Mouse (Mus musculus) forebrain, embryonic 11.5 days (tissue): ENCODE measurements around the gene Bglap3. TPM values are rescaled to one million over a fixed set of nuclear protein-coding genes. Genes with fewer than 3 reads are reported as not detected.
"Not testable (repeated sequence)": the region's sequence is repeated elsewhere in the genome, so short reads cannot be mapped to it uniquely, and the experiment has no call there.

Experiments used
- ATAC-seq: fragments of 200-750 bp; cut with Nextera tagmentation; replicated peaks from 2 replicates; pipeline ENCODE4 v1.8.0; 2017; ENCODE audit warnings: moderate TSS enrichment; ENCODE audit not compliant: low FRiP score
- DNase-seq: peaks from one replicate; pipeline ENCODE4 v3.0.0-alpha.2; 2017; ENCODE audit warnings: low spot score
- H3K27ac ChIP-seq: fragments of 300-500 bp; sonication (generic); 2 replicates; pipeline ENCODE4 v1.5.1; 2014; ENCODE audit warnings: low read depth, low read length
- H3K27me3 ChIP-seq: fragments of 300-500 bp; sonication (generic); 2 replicates; pipeline ENCODE4 v1.6.1; 2014; ENCODE audit warnings: mild to moderate bottlenecking, low read length, mixed read lengths; ENCODE audit not compliant: control insufficient read depth, insufficient read depth
- H3K36me3 ChIP-seq: fragments of 300-500 bp; sonication (generic); 2 replicates; pipeline ENCODE4 v1.6.1; 2014; ENCODE audit warnings: mild to moderate bottlenecking, low read length, moderate library complexity, mixed read lengths; ENCODE audit not compliant: control insufficient read depth, insufficient read depth
- H3K4me1 ChIP-seq: fragments of 300-500 bp; sonication (generic); replicated peaks from 2 replicates; pipeline ENCODE4 v1.6.1; 2014; ENCODE audit warnings: low read length, mixed read lengths; ENCODE audit not compliant: control insufficient read depth, insufficient read depth
- H3K4me2 ChIP-seq: fragments of 300-500 bp; sonication (generic); 2 replicates; pipeline ENCODE4 v1.6.1; 2014; ENCODE audit warnings: low read depth, mild to moderate bottlenecking, low read length, moderate library complexity, mixed read lengths; ENCODE audit not compliant: severe bottlenecking
- H3K4me3 ChIP-seq: fragments of 300-500 bp; sonication (generic); 2 replicates; pipeline ENCODE4 v1.5.1; 2014; ENCODE audit warnings: low read depth, low read length
- H3K9ac ChIP-seq: fragments of 300-500 bp; sonication (generic); 2 replicates; pipeline ENCODE4 v1.6.1; 2014; ENCODE audit warnings: low read length
- H3K9me3 ChIP-seq: fragments of 300-500 bp; sonication (generic); 2 replicates; pipeline ENCODE4 v1.6.1; 2016; ENCODE audit warnings: low read length, mixed read lengths; ENCODE audit not compliant: control insufficient read depth
- WGBS: fragments of 180-500 bp; shearing (Covaris S2); extraction: QIAGEN DNeasy Blood & Tissue Kit; methylation state at CpG from one replicate; pipeline ENCODE4 v1.1.7; 2014; 5-methylcytosine and 5-hydroxymethylcytosine counted together
- polyA plus RNA-seq: library from polyadenylated mRNA; unstranded; fragments of >200 nt; fragmentation: Nextera tagmentation; extraction: Ambion mirVana; gene quantifications from 2 replicates; pipeline ENCODE4 v1.2.1, GENCODE M21; 2014

Bglap3 gene
- polyA plus RNA-seq = not detected in 2 replicates

- not testable (repeated sequence) for DNase-seq, H3K27me3 ChIP-seq, H3K27ac ChIP-seq, H3K4me1 ChIP-seq, H3K36me3 ChIP-seq, H3K4me3 ChIP-seq, ATAC-seq, H3K9ac ChIP-seq, H3K4me2 ChIP-seq, H3K9me3 ChIP-seq
- WGBS = 93% methylated on average over 9 of the region's 9 CpGs
Measured at GRCm38 (mm10) chr3:88372643-88373042, at the start of gene Bglap3. Bglap3 (minus strand) TSS chr3:88372743.

- 42% methylated on average over 9 of the region's 9 CpGs for WGBS
- Histone ChIP-seq H3K4me1 (peaks cover 3% of the 10 kb centered on the region; the same call in 1 of the 2 replicates), H3K4me2 (no peak overlapping the region), H3K36me3 (peaks cover 2% of the 10 kb centered on the region; the same call in 1 of the 2 replicates), H3K9ac (no peak overlapping the region), H3K9me3 (no peaks in the 10 kb centered on the region), H3K27ac (no peak overlapping the region), H3K27me3 (no peaks in the 10 kb centered on the region), H3K4me3 (no peak overlapping the region)
- ATAC-seq (no peak), DNase-seq (no peak)
Measured at GRCm38 (mm10) chr3:88422020-88422720, 49.6 kb upstream of the Bglap3 start.

- no peaks in the 10 kb centered on the region for H3K27me3 ChIP-seq
- no peak overlapping the region for H3K4me3 ChIP-seq
- ATAC-seq = no peak
- DNase-seq = no peak
- H3K36me3 ChIP-seq = peaks cover 2% of the 10 kb centered on the region; the same call in 1 of the 2 replicates
- H3K9me3 ChIP-seq = no peaks in the 10 kb centered on the region
- H3K4me1 ChIP-seq = peaks cover 3% of the 10 kb centered on the region; the same call in 1 of the 2 replicates
- 96% methylated on average over 19 of the region's 19 CpGs for WGBS
- H3K4me2 ChIP-seq = no peak overlapping the region
- H3K27ac ChIP-seq = no peak overlapping the region
- no peak overlapping the region for H3K9ac ChIP-seq
Measured at GRCm38 (mm10) chr3:88420771-88421170, 48.2 kb upstream of the Bglap3 start.

- no peak overlapping the region for H3K27ac ChIP-seq
- no peak overlapping the region for H3K4me3 ChIP-seq
- DNase-seq (no peak), ATAC-seq (no peak)
- no peak overlapping the region for H3K9ac ChIP-seq
- H3K27me3 ChIP-seq = no peaks in the 10 kb centered on the region
- H3K4me2 ChIP-seq = no peak overlapping the region
- H3K36me3 ChIP-seq = peaks cover 2% of the 10 kb centered on the region; the same call in 1 of the 2 replicates
- WGBS = 89% methylated on average over 6 of the region's 6 CpGs
- no peaks in the 10 kb centered on the region for H3K4me1 ChIP-seq
- H3K9me3 ChIP-seq = no peaks in the 10 kb centered on the region
Measured at GRCm38 (mm10) chr3:88418016-88418415, 45.5 kb upstream of the Bglap3 start.

DNA sequence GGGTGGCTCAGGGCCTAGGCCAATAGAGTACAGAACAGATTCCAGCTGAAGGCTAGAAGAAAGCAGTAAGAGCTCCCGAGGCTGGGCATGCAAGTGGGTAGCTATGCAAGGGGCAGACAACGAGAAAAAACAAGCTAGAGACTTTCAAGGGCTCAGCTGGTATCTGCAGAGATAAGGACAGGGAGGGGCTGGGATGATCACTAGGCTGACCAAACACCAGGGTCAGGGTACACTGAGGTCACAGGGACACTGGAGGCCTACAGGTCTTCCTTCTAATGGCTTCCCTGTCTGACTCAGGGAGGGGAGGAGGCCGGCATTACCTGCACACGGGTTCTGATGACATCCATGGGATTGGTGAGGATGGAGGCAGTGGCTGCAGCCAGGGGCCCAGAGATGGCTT, 43.1 kb upstream of the Bglap3 start:
- DNase-seq (no peak), ATAC-seq (no peak)
- 88% methylated on average over 4 of the region's 4 CpGs for WGBS
- Histone ChIP-seq H3K9me3 (no peaks in the 10 kb centered on the region), H3K27me3 (no peaks in the 10 kb centered on the region), H3K9ac (no peak overlapping the region), H3K27ac (no peak overlapping the region), H3K4me2 (no peak overlapping the region), H3K4me3 (no peak overlapping the region), H3K4me1 (no peaks in the 10 kb centered on the region), H3K36me3 (peaks cover 2% of the 10 kb centered on the region; the same call in 1 of the 2 replicates)

GRCm38 (mm10) chr3:88412636-88413035, 40.1 kb upstream of the Bglap3 start:
- Histone ChIP-seq H3K4me3 (no peak overlapping the region), H3K27me3 (no peaks in the 10 kb centered on the region), H3K27ac (no peak overlapping the region), H3K9ac (no peak overlapping the region), H3K4me1 (peaks cover 4% of the 10 kb centered on the region; the same call in 1 of the 2 replicates), H3K4me2 (no peak overlapping the region), H3K9me3 (no peaks in the 10 kb centered on the region), H3K36me3 (no peaks in the 10 kb centered on the region; the same call in 1 of the 2 replicates)
- no peak for DNase-seq
- ATAC-seq = no peak
- WGBS = 90% methylated on average over 11 of the region's 11 CpGs

DNA sequence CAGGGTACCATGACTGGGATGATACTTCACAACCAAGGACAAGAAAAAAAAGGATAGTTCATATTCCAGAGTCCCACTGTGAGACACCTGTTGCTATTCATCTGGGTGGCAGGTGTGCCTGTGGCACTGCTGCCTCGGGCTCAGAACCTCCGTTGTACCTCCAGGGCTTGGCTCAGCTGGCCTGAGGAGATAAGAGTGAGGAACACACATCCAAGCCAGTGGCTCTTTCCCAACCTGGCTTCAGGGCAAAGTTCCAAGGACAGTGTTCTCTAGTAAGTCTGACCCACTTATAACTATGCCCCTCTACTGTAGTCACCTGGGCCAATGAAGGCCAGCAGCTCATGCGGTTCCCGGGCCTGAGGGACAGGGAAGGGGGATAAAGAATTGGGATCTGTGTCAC, 39.1 kb upstream of the Bglap3 start:
- Histone ChIP-seq H3K4me3 (no peak overlapping the region), H3K4me1 (peaks cover 4% of the 10 kb centered on the region; the same call in 1 of the 2 replicates), H3K9me3 (no peaks in the 10 kb centered on the region), H3K36me3 (no peaks in the 10 kb centered on the region), H3K27ac (no peak overlapping the region), H3K27me3 (no peaks in the 10 kb centered on the region), H3K4me2 (no peak overlapping the region), H3K9ac (no peak overlapping the region)
- WGBS = 87% methylated on average over 4 of the region's 4 CpGs
- DNase-seq (no peak), ATAC-seq (no peak)

DNA sequence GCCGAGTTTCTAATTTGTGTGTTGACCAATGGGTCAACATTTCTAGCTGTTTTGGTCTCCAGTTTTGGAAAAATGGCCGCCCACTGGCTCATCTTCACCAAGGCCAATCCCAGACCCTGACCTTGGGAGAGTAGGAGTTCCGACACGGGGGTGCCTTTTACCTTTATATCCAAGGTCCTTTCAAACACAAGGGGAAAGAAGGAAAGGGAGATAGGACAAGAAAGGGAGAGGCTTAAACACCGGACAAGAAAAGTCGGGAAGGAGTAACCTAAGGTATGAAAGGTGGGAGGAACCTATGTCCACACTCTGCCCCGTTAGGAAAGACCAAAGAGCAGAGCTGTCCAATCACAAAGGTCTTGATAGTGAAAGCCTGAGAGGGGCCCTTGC, 38.1 kb upstream of the Bglap3 start:
- Histone ChIP-seq H3K4me2 (peak overlapping the region; percentile 58), H3K4me3 (peak overlapping the region; percentile 70), H3K36me3 (no peaks in the 10 kb centered on the region), H3K9ac (peak overlapping the region; percentile 89), H3K27me3 (no peaks in the 10 kb centered on the region), H3K9me3 (no peaks in the 10 kb centered on the region), H3K4me1 (peaks cover 4% of the 10 kb centered on the region; the same call in 1 of the 2 replicates), H3K27ac (peak overlapping the region; percentile 91; the same call in 1 of the 2 replicates)
- 25% methylated on average over 7 of the region's 7 CpGs for WGBS
- DNase-seq = no peak
- no peak; the same call in 1 of the 2 replicates for ATAC-seq
